Mouse (Mus musculus) heart, adult 2 months (tissue): ENCODE data around the gene Ern2.

Source experiments
- CTCF ChIP-seq: fragments of 200-600 bp; IDR thresholded peaks from 2 replicates; pipeline ENCODE4 v1.8.1; 2022; ENCODE audit warnings: antibody characterized with exemption, mild to moderate bottlenecking, moderate library complexity
- EP300 ChIP-seq: fragments of 200-500 bp; IDR thresholded peaks from 2 replicates; pipeline ENCODE4 v1.6.1; 2011; ENCODE audit warnings: low read depth, low read length, control low read depth; ENCODE audit not compliant: insufficient read depth
- POLR2A ChIP-seq: fragments of 200-500 bp; IDR thresholded peaks from 2 replicates; pipeline ENCODE4 v1.6.1; 2011; ENCODE audit warnings: mild to moderate bottlenecking, low read depth, low read length, control low read depth; ENCODE audit not compliant: insufficient read depth

- TF ChIP-seq CTCF (no peak), POLR2A (no peak), EP300 (no peak)
These were observed 22.2 kb downstream of the Ern2 start for GRCm38 (mm10) chr7:122163766-122164165.
